Mouse (Mus musculus) thymus, postnatal 36 days (tissue): ENCODE results near the gene Polr2b.
A peak's percentile ranks its signal among the peaks of the same experiment; 100 is the strongest.

ENCODE experiments used
- DNase-seq, 2 experiments: peaks; one replicate each; pipeline ENCODE4 v3.0.0; 2022; ENCODE audit warnings: mixed read lengths in 2 of 2

Polr2b gene

DNA sequence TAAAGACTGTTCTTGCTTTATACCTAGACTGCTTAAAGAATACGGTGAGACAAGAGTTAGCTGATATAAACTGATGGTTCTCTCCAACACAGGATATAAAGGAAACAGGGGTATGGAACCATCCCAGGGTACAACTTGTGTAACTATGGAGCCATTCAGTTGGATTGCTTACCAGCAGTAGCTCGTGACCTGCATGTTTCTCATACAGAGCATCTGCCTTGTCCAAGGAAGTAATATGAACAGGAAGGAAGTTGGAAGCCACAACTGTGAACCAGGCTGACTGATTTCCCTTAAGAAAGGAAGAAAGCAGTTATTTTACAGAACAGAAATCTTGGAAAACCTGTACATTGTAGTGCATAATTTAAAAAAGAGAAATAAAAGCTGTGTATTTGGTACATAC lies 10.5 kb upstream of the Polr2b start:
- no peak for DNase-seq

DNA sequence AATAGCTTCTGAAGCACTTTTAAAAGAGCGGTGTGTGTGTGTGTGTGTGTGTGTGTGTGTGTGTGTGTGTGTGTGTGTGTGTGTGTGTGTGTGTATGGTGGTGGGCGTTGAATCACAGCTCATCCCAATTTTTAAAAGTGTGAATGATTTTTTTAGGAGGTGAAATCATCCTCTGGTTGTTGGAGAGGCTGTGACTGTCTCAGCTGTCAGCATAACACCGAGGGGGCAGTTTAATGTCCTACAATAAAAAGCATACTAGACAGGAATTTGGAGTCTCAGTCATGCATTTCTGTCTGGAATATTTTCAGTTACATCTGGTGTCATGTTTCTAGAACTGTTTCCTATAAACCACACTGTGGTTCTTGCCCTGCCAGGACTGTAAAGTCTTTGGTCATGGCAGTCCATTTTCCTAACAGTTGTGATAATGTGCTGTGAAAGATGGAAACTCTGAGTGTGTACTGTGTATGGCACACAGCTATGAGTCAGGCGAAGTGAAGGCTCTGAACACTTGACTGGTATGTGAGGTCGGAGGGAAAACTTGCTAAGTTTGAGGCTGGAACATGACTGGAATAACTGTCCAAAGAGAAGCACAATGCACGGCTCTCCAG lies 8.5 kb upstream of the Polr2b start:
- no peak for DNase-seq

DNA sequence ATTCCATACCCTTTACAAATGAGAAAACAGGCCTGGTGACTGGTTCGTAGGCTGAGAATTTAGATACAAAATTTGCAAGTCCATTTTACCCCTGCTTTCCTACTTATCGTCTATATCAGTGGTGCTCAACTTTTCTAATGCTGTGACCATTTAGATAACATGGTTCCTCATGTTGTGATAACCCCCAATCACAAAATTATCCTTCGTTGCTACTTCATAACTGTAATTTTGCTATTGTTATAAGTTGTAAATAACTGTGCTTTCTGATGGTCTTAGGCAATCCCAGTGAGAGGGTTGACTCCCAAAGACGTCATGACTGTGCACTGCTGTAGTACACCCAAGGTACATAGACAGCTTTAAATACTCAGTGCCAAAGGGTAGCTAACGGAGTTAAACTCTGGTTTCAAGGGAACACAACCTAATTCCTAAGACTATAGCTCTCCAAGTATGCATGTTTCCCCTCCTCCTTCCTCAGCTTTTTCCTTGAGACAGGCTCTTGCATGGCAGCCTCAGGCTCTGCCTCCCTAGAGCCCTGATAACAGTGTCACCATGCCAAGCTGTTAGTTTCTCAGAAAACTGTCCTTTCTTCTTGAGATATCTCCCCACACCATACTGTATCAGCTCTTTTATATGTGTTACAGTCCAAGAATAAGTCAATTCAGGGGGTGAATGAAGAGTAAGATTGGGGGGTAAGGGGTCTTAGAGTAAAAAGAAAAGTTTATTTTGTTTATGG lies 2.0 kb upstream of the Polr2b start:
- no peak for DNase-seq

DNA sequence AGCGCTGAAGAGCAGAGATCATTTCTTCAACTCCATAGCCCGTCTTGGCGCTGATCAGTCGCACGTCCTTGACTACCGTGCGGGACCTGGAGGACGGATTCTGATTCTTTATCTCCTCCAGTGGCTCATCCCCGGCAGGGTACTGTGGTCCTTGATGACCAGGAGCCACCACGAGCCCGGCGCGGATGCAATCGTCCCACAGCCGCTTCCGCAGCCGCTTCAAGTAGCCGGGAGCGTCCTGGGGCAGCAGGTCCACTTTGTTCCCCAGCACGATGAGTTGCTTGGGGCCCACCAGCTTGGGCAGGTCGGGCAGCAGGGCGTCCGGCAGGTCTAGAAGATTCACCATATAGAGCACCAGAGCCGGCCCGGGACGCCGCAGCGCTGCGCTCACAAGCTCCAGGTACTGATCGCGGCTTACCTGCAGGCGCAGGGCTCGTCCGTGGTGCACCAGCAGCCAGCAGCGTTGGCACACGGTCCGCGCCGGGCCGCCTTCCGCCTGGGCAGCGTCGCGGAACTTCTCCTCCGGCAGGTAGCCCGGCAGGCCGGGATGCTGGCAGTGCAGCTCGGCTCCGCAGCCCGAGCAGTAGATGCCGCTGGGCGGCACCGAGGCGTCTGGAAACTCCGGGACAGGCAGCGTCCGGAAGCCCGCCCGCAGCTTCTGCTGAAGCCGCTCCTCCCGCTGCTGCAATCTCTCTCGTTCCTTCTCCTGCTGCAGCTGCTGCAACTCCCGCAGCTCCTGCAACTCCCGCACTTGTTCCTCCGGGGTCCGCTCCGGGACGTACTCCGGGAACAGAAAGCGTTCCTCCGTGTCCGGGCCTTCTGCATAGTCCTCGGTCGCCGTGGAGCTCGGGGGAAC lies 668 bp upstream of the Polr2b start:
- DNase-seq: peak in 1 of 2 experiments; percentile 66

DNA sequence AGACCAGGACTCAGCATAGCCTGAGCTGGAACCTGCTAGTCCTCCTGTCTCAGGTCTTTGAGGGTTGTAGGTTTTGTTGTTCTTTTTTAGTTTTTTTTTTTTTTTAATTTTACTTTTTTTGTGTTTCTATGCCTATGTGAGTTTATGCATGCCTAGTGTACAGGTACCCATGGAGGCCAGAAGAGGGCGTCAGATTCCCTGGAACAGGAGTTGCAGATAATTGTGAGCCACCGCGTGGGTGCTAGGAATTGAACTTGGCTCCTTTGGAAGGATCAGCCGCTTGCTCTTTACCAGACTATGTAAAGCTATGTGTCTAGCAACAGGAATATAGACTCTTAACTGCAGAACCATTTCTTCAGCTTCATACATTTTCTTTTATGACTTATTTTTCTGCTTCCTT lies 4.3 kb downstream of the Polr2b start:
- DNase-seq: no peak

DNA sequence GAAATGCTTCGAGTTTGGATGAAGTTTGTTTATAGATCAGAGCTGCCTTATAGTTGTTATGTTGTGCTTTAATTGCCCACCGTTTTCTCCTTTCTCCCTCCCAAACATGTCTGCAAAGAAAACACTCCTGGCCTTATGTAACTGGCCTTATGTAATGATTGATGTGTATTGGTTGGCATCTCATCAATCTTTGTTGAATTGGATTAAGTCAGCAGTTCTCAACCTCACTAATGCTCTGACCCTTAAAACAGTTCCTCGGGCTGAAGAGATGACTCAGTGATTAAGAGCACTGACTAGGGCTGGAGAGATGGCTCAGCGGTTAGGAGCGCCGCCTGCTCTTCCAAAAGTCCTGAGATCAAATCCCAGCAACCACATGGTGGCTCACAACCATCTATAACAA lies 5.0 kb downstream of the Polr2b start:
- no peak for DNase-seq

DNA sequence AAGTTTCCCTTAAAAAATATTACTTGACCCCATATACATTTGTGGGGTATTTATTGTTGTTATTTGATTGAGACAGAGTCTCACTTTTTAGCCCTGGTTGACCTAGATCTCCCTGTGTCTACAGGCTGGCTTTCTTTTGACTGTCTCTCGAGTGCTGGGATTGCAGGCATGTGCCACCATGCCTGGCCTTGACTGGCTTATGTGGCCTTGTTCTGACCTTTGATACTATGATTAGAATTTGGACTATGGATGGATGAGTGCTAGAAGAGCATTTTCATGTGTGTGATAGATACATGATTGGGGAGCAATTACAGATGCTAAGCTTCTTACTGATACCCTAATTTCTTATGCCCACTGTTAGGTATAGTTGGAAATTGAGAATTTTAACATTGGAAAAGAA lies 15.0 kb downstream of the Polr2b start:
- DNase-seq: no peak

DNA sequence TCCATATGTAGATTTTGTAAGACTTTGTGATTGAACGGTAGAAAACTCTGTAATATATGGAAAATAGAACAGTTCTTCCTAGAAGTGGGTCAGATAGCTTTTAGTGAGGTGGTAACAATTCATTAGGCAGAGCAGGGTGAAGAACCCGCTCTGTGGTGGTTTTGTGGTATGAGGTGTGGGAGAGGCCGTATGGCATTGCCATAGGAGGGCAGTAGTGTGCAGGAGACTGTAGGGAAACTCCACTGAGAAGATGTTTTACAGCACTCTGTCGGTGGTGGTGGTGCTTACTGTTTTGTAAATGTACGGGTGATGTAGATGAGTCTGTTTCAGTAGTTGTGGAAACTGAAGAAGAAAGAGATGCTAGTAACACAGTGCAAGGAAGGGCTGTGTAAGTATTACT lies 20.2 kb downstream of the Polr2b start:
- DNase-seq: no peak

DNA sequence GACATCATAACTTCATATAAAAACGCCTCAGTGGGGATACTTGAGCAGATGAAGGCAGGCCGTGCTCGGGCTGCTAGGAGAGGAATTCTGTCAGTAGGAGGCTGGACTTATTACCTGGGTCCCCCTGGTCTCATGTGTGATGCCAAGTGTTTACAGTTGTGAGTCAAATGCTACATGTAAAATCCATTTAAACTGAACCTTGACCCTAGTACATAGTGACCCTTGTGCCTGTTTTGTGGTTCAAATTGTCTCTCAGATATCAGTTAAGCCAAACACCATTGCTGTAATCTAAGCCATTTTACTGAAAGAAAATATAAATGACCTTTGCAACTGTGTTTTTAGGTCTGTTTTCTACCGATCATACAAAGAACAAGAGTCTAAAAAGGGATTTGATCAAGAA lies 30.1 kb downstream of the Polr2b start:
- no peak for DNase-seq

DNA sequence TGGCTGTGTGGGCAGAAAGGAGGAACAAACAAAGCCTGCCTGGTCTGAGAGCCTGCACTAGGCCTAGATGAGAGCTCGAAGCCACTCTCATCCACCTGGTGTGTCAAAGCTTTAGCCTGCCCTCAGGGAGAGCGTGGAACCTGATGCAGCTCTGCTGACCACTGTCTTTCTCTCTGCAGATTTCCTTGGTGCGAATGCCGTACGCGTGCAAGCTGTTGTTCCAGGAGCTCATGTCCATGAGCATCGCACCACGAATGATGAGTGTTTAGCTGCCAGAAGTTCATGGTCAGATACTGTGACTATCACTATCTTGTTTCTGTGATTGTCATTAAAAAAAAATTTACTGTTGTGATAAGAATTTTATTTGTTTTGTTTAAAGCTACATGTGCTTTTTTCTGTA lies 39.0 kb downstream of the Polr2b start:
- DNase-seq: no peak

DNA sequence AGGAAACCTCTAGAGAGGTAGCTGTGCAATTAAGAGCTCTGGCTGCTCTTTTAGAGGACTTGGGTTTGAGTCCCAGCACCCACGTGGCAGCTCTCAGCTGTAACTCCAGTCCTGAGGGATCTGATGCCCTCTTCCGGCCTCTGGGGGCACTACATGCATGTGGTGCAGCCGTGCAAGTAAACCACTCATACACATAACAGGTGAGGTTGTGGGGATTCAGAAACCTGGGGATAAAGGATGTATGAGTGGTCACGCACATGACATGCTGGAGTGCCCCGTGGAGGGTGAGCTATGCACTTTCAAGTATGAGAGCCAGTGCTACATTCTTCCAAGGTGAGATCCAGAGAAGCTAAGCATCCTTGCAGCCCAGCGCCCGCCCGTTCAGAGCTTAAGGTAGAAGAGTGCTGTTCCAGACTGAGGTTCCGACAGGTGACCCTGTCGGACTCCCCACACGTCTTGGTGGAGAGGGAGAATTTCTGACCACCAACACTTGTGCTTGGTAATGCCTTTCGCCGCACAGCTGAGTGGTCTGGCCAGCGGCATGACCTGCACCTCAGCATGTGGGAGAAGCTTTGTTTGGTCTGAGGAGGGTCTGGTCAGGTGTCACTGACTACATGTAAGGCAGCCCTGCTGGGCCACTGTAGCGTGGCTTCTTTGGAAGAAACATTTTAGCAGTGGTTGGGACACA lies 40.2 kb downstream of the Polr2b start:
- DNase-seq: no peak

DNA sequence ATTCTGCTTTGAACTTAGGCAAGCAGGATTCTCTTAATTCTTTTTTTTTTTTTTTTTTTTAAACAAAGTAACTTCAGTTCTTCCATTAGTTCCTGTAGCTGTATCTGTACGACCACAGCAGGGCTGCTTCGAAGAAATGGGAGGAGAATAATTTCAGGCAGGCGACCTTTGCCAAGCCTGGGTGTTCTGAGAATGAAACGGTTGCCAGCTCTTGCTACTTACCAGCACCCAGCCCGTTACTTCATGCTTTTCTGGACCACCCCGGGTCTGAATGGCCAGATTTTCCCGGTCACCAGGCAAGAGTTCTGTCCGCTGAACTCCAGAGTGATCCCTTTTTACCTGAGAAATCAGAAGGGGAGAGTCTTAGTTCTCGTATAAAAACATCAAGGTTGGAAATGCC lies 41.7 kb downstream of the Polr2b start:
- DNase-seq: no peak

DNA sequence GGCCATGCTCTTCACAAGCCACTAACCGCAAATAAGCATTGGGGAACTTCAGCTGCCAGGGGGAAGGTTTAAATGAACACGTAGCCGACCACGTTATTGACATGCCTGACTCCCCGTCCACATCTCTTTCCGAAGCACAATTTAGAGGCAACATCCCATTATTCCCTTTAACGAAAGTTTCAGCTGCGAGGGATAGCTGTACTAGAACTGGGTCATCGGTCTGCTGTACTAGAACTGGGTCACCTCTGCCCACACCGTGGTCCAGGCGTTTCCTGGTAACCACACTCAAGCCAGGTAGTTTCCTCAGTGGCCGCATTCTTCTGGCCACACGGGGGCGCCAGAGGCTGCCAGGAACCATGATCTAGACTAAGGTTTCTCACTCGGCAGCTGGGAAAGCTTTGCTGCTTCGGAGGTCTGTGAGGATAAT lies 44.4 kb downstream of the Polr2b start:
- peak; percentile 70 to 79 for DNase-seq

DNA sequence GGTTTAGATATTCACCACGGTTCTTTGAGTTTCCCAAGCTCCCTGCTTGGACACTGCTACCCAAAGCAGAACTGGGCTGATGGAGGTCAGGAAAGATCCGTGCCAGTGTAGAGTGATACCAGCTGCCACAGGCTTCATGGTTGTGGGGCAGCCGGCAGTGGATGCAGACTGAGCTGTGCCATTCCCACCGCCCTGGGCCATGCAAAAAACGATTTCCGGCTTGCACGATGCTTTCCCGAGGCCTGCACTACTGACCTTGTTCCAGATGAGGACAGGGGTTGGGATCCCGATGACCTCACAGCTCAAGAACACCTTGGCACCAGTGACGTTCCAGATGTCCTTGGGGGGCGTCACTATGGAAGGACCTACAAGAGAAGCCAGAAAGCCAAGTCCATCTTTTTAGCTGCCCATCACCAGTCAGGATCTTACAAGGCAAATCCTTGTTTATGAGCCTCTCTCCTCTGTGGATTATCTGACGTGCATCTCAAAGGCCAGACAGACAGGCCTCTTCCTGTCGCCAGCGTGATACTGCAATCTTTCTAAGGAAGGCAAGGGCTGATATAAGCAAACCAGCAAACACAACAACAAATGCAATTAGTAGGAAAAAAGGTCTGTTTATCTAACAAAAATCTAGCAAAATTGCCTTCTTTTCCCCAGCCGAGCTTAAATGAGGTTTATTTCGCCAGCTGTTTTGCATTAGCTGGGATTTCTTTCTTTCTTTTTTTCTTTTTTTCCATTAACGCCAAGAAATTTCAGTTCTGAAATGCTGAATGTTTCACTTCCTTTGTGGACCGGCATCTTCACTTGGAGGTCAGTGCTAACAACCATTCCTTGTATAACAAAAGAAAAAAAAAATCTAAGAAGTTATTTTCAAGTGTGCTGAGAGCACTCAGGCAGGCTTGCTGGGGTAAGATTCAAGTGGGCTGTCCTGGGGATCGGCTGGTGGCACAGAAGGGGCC lies 45.6 kb downstream of the Polr2b start:
- DNase-seq: no peak

DNA sequence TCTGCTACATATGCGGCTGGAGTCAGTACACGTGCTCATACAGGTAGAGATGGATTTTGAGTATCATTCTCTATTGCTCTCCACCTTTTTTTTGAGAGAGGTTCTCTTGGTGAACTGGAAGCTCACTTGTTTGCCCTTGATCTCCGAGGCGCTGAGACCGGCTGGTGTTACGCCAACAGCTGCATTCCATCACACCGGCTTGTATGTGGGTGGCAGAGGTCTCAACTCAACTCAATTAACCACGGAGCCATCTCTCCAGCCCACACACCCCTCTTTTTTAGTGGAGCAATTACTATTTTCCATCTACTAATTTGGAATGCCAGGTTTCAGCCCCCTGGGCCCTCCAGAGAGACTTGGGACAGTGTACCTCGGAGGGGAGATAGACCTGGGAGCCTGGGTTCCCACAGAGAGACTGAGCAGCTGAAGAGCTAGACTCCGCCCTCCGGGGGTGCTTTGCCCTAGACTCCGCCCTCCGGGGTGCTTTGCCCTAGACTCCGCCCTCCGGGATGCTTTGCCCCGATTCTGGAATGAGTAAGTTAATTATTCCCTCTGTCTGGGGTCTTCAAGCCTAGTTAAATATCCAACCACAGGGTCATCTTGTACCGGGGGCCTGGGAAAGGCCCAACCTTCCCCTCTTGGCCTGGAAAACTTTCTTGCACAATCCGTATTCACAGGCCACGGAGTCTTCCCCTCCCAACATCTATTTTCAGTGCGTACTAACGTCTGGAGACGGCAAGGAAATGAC lies 47.6 kb downstream of the Polr2b start:
- peak; percentile 75 to 80 for DNase-seq

DNA sequence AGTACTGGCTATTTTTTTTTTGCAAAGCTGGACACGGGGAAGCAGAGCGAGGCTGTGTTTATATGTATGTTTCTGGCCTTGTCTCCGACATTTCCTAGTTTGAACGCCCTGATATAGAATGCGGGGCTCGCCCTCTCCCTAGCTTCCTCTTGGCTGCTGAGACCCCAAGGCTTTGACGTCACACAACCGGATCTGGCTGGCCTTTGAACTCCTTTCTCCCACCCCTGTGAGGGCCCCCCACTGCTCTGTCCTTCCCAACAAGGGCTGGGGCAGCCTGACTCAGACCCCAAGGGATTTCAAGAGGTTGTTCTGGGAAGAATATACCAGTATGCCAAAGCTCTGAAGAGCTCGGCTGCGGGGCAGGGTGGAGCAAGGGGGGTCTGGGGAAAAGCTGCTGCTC lies 48.4 kb downstream of the Polr2b start:
- DNase-seq: peak; percentile 27 to 50

DNA sequence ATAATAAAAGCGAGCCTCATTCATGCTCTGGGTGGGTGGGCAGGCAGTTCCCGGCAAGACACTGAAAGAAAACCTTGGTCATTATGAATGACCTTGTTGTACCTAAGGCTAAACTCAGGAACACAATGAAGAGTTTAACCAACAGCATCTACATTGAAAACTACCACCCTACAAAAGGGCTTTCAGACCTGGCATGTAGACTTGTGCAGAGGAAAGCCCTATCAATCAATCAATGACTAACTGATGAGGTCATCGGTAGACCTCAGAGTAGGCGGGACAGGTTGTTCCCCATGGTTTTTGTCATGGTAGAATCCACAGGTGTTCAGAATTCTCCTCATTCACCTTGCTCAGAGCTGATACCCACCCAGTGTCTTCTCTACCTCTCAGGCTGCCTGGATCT lies 50.0 kb downstream of the Polr2b start:
- no peak for DNase-seq

DNA sequence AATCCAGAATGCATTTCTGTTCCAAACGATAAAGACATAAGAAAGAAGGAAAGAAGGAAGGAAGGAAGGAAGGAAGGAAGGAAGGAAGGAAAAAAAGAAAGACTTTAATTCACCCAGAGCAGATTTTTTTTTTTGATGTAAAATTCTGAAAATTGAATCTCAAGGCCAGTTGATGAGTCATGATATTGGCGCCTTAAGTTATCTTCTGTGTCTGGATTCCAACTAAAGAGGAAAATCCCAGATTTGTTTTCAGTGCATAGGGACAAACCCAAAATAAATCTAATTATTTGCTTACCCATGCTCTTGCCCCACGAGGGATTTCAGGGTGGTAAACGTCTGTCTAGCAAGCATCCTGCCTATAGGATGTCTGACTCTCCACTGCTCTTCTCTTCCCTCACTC lies 51.1 kb downstream of the Polr2b start:
- no peak for DNase-seq

DNA sequence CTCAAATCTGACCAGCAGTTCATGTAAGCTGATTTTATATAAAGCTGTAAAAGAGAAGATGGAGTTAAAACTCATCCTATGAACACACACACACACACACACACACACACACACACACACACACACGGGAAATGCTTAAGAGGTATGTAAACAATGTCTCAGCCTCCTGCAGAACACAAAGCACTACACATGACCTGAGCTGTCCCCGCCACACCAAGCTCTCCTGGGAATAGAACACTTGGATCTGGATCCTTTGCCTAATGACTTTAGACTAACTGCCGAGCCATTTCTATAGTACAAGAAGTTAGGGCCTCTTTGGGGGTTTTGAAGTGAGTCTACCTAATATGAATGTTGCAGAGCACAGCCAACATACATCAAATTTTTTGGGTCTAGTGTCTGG lies 52.2 kb downstream of the Polr2b start:
- no peak for DNase-seq

DNA sequence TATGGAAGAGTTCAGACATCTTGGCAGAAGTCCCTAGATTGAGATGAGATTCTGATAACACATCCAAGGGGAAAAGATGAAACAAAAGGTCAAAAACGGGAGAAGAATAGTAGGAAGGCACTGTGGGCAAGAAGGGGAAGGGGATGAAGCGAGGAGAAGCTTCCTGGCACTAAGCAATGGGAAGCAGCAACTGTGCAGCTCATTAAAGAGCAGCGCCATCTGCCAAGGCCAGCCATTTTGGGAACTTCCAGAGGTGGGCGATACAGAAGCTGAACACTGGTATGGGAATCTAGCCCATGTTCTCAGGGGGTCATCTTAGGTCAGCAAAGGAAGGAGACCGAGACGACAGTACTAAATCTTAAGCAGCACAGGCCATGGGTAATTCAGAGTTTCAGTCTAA lies 53.7 kb downstream of the Polr2b start:
- no peak for DNase-seq

DNA sequence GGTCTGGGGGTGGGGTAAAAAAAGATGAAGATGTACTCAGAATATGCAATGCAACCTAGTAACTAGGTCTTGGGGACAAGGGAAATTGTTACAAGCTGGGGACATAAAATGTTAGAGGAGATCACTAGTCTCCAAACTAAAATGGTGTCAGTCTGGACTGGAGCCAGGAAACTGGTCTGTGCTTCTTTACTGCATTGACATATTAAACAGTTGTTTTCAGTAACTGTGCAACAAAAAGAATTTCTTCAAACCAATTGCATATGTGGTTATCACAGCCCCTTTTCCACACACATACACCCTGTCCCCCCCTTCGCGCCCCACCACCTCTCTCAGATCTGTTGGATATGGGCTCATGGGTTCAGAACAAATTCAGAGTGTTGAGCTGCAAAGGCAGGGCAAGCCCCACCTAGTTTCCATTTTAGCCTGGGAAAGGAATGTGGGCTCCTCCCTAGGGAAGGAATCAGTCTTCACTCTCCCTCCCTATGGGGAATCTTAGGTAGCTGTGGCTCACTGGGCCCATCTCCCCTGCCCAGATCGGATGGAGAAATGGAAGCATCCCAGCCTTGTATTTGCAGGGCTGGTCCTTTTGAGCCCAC lies 54.6 kb downstream of the Polr2b start:
- DNase-seq: no peak
